ENCODE assay signal across 8 mouse cellular contexts in genomic region chr1:105356291-105357011, GRCm38 (mm10). TPM values are rescaled to one million over a fixed set of nuclear protein-coding genes. Genes with fewer than 3 reads are reported as not detected.
DNase-seq lines count a peak whose midpoint lies in the region; ATAC-seq and TF ChIP-seq lines count a peak whose summit lies in the region.

TSS of gene Rnf152 (minus strand) at chr1:105356710.

- peak within 1 kb of the TSS; percentile 89 for H3K4me2 ChIP-seq in intestine, embryonic 15.5 days (replicated peaks)
- peak within 1 kb of the TSS; percentile 95 for H3K4me2 ChIP-seq in limb, embryonic 12.5 days
- peak within 1 kb of the TSS; percentile 88 for H3K4me2 ChIP-seq in midbrain, embryonic 11.5 days

- peak within 1 kb of the TSS; percentile 71 for H3K9ac ChIP-seq in intestine, embryonic 15.5 days
- peak within 1 kb of the TSS; percentile 71 for H3K9ac ChIP-seq in limb, embryonic 12.5 days (replicated peaks)
- H3K9ac ChIP-seq in midbrain, embryonic 11.5 days (ENCODE audit: low read length) = peak within 1 kb of the TSS; percentile 80

- H3K36me3 ChIP-seq in intestine, embryonic 15.5 days = no peaks in the 10 kb centered on the region
- no peaks in the 10 kb centered on the region for H3K36me3 ChIP-seq in limb, embryonic 12.5 days
- no peaks in the 10 kb centered on the region for H3K36me3 ChIP-seq in midbrain, embryonic 11.5 days (ENCODE audit: control insufficient read depth, insufficient read depth, low read length)
- no peaks in the 10 kb centered on the region for H3K36me3 ChIP-seq in small intestine, adult 2 months (ENCODE audit: control insufficient read depth, insufficient read depth, low read length)

- peak within 1 kb of the TSS; percentile 30 for H3K27ac ChIP-seq in layer of hippocampus, adult 2 months
- peak within 1 kb of the TSS; percentile 33; the same call in 1 of the 2 replicates for H3K27ac ChIP-seq in intestine, embryonic 15.5 days
- 0 out of 2 replicates have a peak within 1 kb of the TSS, but pooled peaks have one; percentile 35 for H3K27ac ChIP-seq in limb, embryonic 12.5 days
- H3K27ac ChIP-seq in midbrain, embryonic 11.5 days (ENCODE audit: low read depth, low read length) = no peak within 1 kb of the TSS; the same call in 1 of the 2 replicates
- H3K27ac ChIP-seq in small intestine, adult 2 months (ENCODE audit: insufficient read depth, low read depth, low read length) = no peak within 1 kb of the TSS; the same call in 1 of the 2 replicates

- H3K27me3 ChIP-seq in intestine, embryonic 15.5 days (replicated peaks) = no peaks in the 10 kb centered on the region
- peaks cover 23% of the 10 kb centered on the region for H3K27me3 ChIP-seq in limb, embryonic 12.5 days
- H3K27me3 ChIP-seq in midbrain, embryonic 11.5 days (ENCODE audit: control insufficient read depth, insufficient read depth, low read length) = peaks cover 4% of the 10 kb centered on the region; the same call in 1 of the 2 replicates
- H3K27me3 ChIP-seq in small intestine, adult 2 months (ENCODE audit: control insufficient read depth, insufficient read depth, low read length) = no peaks in the 10 kb centered on the region

- no peaks in the 10 kb centered on the region for H3K9me3 ChIP-seq in intestine, embryonic 15.5 days
- H3K9me3 ChIP-seq in limb, embryonic 12.5 days = no peaks in the 10 kb centered on the region
- H3K9me3 ChIP-seq in midbrain, embryonic 11.5 days (ENCODE audit: control insufficient read depth, low read length) = no peaks in the 10 kb centered on the region

- peak within 1 kb of the TSS; percentile 84 for H3K4me3 ChIP-seq in layer of hippocampus, adult 2 months
- peak within 1 kb of the TSS; percentile 79 for H3K4me3 ChIP-seq in intestine, embryonic 15.5 days (replicated peaks)
- H3K4me3 ChIP-seq in limb, embryonic 12.5 days (replicated peaks) = peak within 1 kb of the TSS; percentile 69
- peak within 1 kb of the TSS; percentile 72 for H3K4me3 ChIP-seq in midbrain, embryonic 11.5 days (ENCODE audit: low read depth, low read length)
- peak within 1 kb of the TSS; percentile 96 for H3K4me3 ChIP-seq in small intestine, adult 2 months (ENCODE audit: low read depth, low read length)

- peak; percentile 45 for TF ChIP-seq CTCF in layer of hippocampus, adult 2 months (conservative IDR thresholded peaks at IDR 0.05)
- no peak for TF ChIP-seq CTCF in small intestine, adult 2 months (IDR thresholded peaks at IDR 0.05; ENCODE audit: extremely low read depth, insufficient read length, insufficient replicate concordance, low read depth, low read length)

- peak in 1 of 2 experiments; percentile 15 for DNase-seq in layer of hippocampus, adult 2 months (ENCODE audit: low spot score in 2 of 2)
- no peak for DNase-seq in layer of hippocampus, adult 9-10 months (ENCODE audit: low spot score)
- peak; percentile 72 for DNase-seq in embryo, embryonic 11 days
- DNase-seq in midbrain, embryonic 11.5 days (ENCODE audit: low spot score, missing footprints) = peak; percentile 97

- 1% methylated on average over 54 of the region's 58 CpGs for WGBS in intestine, embryonic 15.5 days
- under 1% methylated on average over 58 of the region's 58 CpGs for WGBS in limb, embryonic 12.5 days
- under 1% methylated on average over 57 of the region's 58 CpGs for WGBS in midbrain, embryonic 11.5 days
- 1% methylated on average over 57 of the region's 58 CpGs for WGBS in small intestine, adult 2 months

- no peak; the same call in 1 of the 2 replicates for TF ChIP-seq POLR2A in small intestine, adult 2 months (IDR thresholded peaks at IDR 0.05; ENCODE audit: low read depth, low read length)

- H3K4me1 ChIP-seq in intestine, embryonic 15.5 days (replicated peaks) = no peaks in the 10 kb centered on the region
- peaks cover 8% of the 10 kb centered on the region; the same call in 1 of the 2 replicates for H3K4me1 ChIP-seq in limb, embryonic 12.5 days (replicated peaks)
- no peaks in the 10 kb centered on the region; the same call in 1 of the 2 replicates for H3K4me1 ChIP-seq in midbrain, embryonic 11.5 days (ENCODE audit: control insufficient read depth, insufficient read depth, low read length)
- H3K4me1 ChIP-seq in small intestine, adult 2 months (ENCODE audit: control insufficient read depth, insufficient read depth, insufficient read length, low read length) = peaks cover 3% of the 10 kb centered on the region

- peak; percentile 79 for ATAC-seq in granulocyte monocyte progenitor cell, adult 5-6 weeks (replicated peaks; ENCODE audit: poor library complexity, severe bottlenecking)
- ATAC-seq in intestine, embryonic 15.5 days = peak; percentile 90
- peak; percentile 50; the same call in 1 of the 2 replicates for ATAC-seq in limb, embryonic 12.5 days (ENCODE audit: insufficient number of reproducible peaks, insufficient read depth, low FRiP score, low TSS enrichment, low read depth)
- ATAC-seq in midbrain, embryonic 11.5 days (ENCODE audit: low FRiP score) = peak; percentile 82

RNA-seq across cellular contexts. Expression of gene Rnf152, which starts in this region (rescaled TPM):
- 1 to 10 TPM; 2.4 to 2.9 TPM for total RNA-seq in layer of hippocampus, adult 2 months (2021)
- total RNA-seq in granulocyte monocyte progenitor cell, adult 5-6 weeks (2014; fragmentation: Nextera tagmentation) = not detected in 2 replicates
- not detected in 2 replicates for total RNA-seq in granulocyte monocyte progenitor cell, adult 5-6 weeks (2017)
- polyA plus RNA-seq in intestine, embryonic 15.5 days (2015; fragmentation: Nextera tagmentation; extraction: Ambion mirVana) = 1.8 TPM in 2 replicates
- 1.2 and 1.3 TPM in 2 replicates for polyA plus RNA-seq in limb, embryonic 12.5 days (2016; fragmentation: Nextera tagmentation; extraction: Ambion mirVana)
- 2.4 and 2.8 TPM in 2 replicates for polyA plus RNA-seq in midbrain, embryonic 11.5 days (2014; fragmentation: Nextera tagmentation; extraction: Ambion mirVana)
- 1.1 and 2.8 TPM in 2 replicates for polyA plus RNA-seq in small intestine, adult 2 months (2012; rRNA removed)

Comparison
In these comparisons a context has a peak if more than half of its experiments do, and no peak if none do; other contexts are left out.
1. Peak in ATAC-seq in granulocyte monocyte progenitor cell, adult 5-6 weeks; RNA of the gene not detected or under 1 TPM.
2. H3K27ac ChIP-seq: peak in layer of hippocampus, adult 2 months (single experiment), intestine, embryonic 15.5 days (single experiment) and limb, embryonic 12.5 days (single experiment); none in midbrain, embryonic 11.5 days (single experiment) and small intestine, adult 2 months (single experiment).
3. Peak in every context shown above with its lines, with median percentiles within 50 percentile points of each other: H3K4me3 ChIP-seq, ATAC-seq, H3K4me2 ChIP-seq and H3K9ac ChIP-seq.